Mouse (Mus musculus): ENCODE measurements around the gene Dcaf1. TPM values are rescaled to one million over a fixed set of nuclear protein-coding genes. Genes with fewer than 3 reads are reported as not detected.
A peak's percentile ranks its signal among the peaks of the same experiment; 100 is the strongest.

Dcaf1 gene
- 10 to 100 TPM; 32.8 to 34.5 TPM for total RNA-seq (2021)
- long read RNA-seq, experiment 1, partial matches to known transcripts: 9 of 12 reads
- long read RNA-seq, experiment 1, other reads (novel, unspliced or antisense): 3 of 12 reads
- long read RNA-seq, experiment 2, partial matches to known transcripts: 3 of 5 reads
- long read RNA-seq, experiment 2, other reads (novel, unspliced or antisense): 2 of 5 reads

GRCm38 (mm10) chr9:106821618-106822380 lies at the start of gene Dcaf1:
Dcaf1 (plus strand) TSS chr9:106821874.
- peak; percentile 92 to 96 for DNase-seq

- no peak for DNase-seq
Observed at GRCm38 (mm10) chr9:106776116-106776515, 45.6 kb upstream of the Dcaf1 start.

- DNase-seq: no peak
Observed at GRCm38 (mm10) chr9:106777423-106777822, 44.3 kb upstream of the Dcaf1 start.

GRCm38 (mm10) chr9:106778319-106778718 lies 43.4 kb upstream of the Dcaf1 start:
- DNase-seq: no peak

GRCm38 (mm10) chr9:106780086-106780485 lies 41.6 kb upstream of the Dcaf1 start:
- no peak for DNase-seq

GRCm38 (mm10) chr9:106783554-106783953 lies 38.1 kb upstream of the Dcaf1 start:
- peak; percentile 26 to 31 for DNase-seq

GRCm38 (mm10) chr9:106785206-106785605 lies 36.5 kb upstream of the Dcaf1 start:
- DNase-seq: no peak

GRCm38 (mm10) chr9:106787979-106788811 lies 33.5 kb upstream of the Dcaf1 start:
- DNase-seq: peak; percentile 8 to 10

GRCm38 (mm10) chr9:106788812-106789321 lies 32.8 kb upstream of the Dcaf1 start, which contains the start of gene Rad54l2:
Rad54l2 (minus strand) TSS chr9:106789194.
- peak; percentile 91 to 92 for DNase-seq

- DNase-seq: no peak
Observed at GRCm38 (mm10) chr9:106789363-106789762, 32.3 kb upstream of the Dcaf1 start.

- DNase-seq: peak in 1 of 2 experiments; percentile 13
Observed at GRCm38 (mm10) chr9:106790831-106791230, 30.8 kb upstream of the Dcaf1 start.

- DNase-seq: no peak
Observed at GRCm38 (mm10) chr9:106806503-106806902, 15.2 kb upstream of the Dcaf1 start.

- DNase-seq: no peak
Observed at GRCm38 (mm10) chr9:106818191-106818590, 3.5 kb upstream of the Dcaf1 start.

- DNase-seq: peak; percentile 4 to 7
Observed at GRCm38 (mm10) chr9:106819201-106819600, 2.5 kb upstream of the Dcaf1 start.

- DNase-seq: no peak
Observed at GRCm38 (mm10) chr9:106821050-106821617, 540 bp upstream of the Dcaf1 start.

GRCm38 (mm10) chr9:106822381-106823104 lies 869 bp downstream of the Dcaf1 start:
- DNase-seq: peak; percentile 94 to 97

- DNase-seq: no peak
Observed at GRCm38 (mm10) chr9:106840569-106840968, 18.9 kb downstream of the Dcaf1 start.

GRCm38 (mm10) chr9:106842800-106843199 lies 21.1 kb downstream of the Dcaf1 start:
- DNase-seq: no peak

GRCm38 (mm10) chr9:106856664-106857063 lies 35.0 kb downstream of the Dcaf1 start:
- no peak for DNase-seq

- no peak for DNase-seq
Observed at GRCm38 (mm10) chr9:106858036-106858435, 36.4 kb downstream of the Dcaf1 start.

GRCm38 (mm10) chr9:106874216-106874615 lies 52.5 kb downstream of the Dcaf1 start:
- DNase-seq: no peak

Measured in adrenal gland, postnatal 36 days (tissue).